Mouse (Mus musculus): ENCODE data around the gene Siah1b. TPM values are rescaled to one million over a fixed set of nuclear protein-coding genes. Genes with fewer than 3 reads are reported as not detected.

Gene Siah1b
- total RNA-seq, 1 experiment from 2014 or later, result 6.1 TPM

- no peak for DNase-seq
Observed at GRCm38 (mm10) chrX:164032526-164032925, 43.8 kb downstream of the Siah1b start.

GRCm38 (mm10) chrX:164027607-164028289, 48.5 kb downstream of the Siah1b start, which contains the start of gene Car5b:
Gene Car5b, minus strand, starts transcription at chrX:164027997.
- peak; percentile 94 for DNase-seq

Other genes with a start within 250 kb of the Siah1b start
- 20.3 and 25.0 TPM in 2 replicates for gene Ap1s2, start 167.5 kb downstream of the Siah1b start, total RNA-seq (2021)
- gene Zrsr2, start 117.8 kb downstream of the Siah1b start, total RNA-seq (2021), result 25.4 and 33.8 TPM in 2 replicates
- 4.7 and 5.4 TPM in 2 replicates for gene Car5b, start 48.5 kb downstream of the Siah1b start, total RNA-seq (2021)
- gene Cltrn, start 12.3 kb upstream of the Siah1b start, total RNA-seq (2021), result not detected in 2 replicates
- 21.6 and 23.5 TPM in 2 replicates for gene Ace2, start 62.8 kb upstream of the Siah1b start, total RNA-seq (2021)
- gene Bmx, start 181.7 kb upstream of the Siah1b start, total RNA-seq (2021), result 0.56 and 1.0 TPM in 2 replicates
- gene Pir, start 192.9 kb upstream of the Siah1b start, total RNA-seq (2021), result 4.5 and 4.9 TPM in 2 replicates

Measured in adrenal gland, postnatal 14 days (tissue).